Comparison of ENCODE assay signal across 27 mouse cellular contexts in genomic region chr11:114693456-114693855, GRCm38 (mm10). TPM values are rescaled to one million over a fixed set of nuclear protein-coding genes. Genes with fewer than 3 reads are reported as not detected.
"Had no signal": no experiment of that assay in that cellular context is flagged by ENCODE, and none has a peak within 500 bp of the region (broad histone marks: within the 10 kb centered on the region; RNA-seq: fewer than 3 reads in every experiment).

No protein-coding gene starts in this region.

- H3K36me3 ChIP-seq: heart, embryonic 15.5 days; hindbrain, embryonic 15.5 days had no signal

- DNase-seq: gastrocnemius, adult 2 months; gastrocnemius, postnatal 14 days; gastrocnemius, postnatal 36 days; heart, adult 11 months; heart, adult 2 months; heart, postnatal 14 days; heart, postnatal 36 days; kidney, adult 11 months; kidney, adult 2 months; kidney, adult 9 months; kidney, postnatal 14 days; kidney, postnatal 36 days; layer of hippocampus, postnatal 36 days; left cerebral cortex, postnatal 4 days had no signal

- H3K9ac ChIP-seq: heart, embryonic 13.5 days; heart, embryonic 15.5 days; hindbrain, embryonic 13.5 days; hindbrain, embryonic 15.5 days; kidney, embryonic 15.5 days; limb, embryonic 13.5 days; limb, embryonic 15.5 days; liver, embryonic 14.5 days had no signal

- H3K4me3 ChIP-seq: gastrocnemius, adult 2 months; heart, adult 2 months; heart, embryonic 13.5 days; heart, embryonic 15.5 days; hindbrain, embryonic 13.5 days; hindbrain, embryonic 15.5 days; kidney, embryonic 15.5 days; limb, embryonic 13.5 days; limb, embryonic 15.5 days had no signal

- H3K9me3 ChIP-seq: heart, embryonic 15.5 days; hindbrain, embryonic 13.5 days; hindbrain, embryonic 15.5 days; kidney, embryonic 15.5 days; limb, embryonic 13.5 days; limb, embryonic 15.5 days had no signal

- ATAC-seq: hindbrain, postnatal 0 days; intestine, embryonic 16.5 days had no signal

- H3K27ac ChIP-seq: gastrocnemius, adult 2 months; heart, adult 2 months; heart, embryonic 13.5 days; heart, embryonic 15.5 days; hindbrain, embryonic 13.5 days; hindbrain, embryonic 15.5 days; hindbrain, postnatal 0 days; kidney, embryonic 15.5 days; kidney, postnatal 0 days; limb, embryonic 13.5 days; limb, embryonic 15.5 days; liver, embryonic 14.5 days had no signal

- H3K4me1 ChIP-seq: heart, embryonic 15.5 days; hindbrain, embryonic 15.5 days; limb, embryonic 13.5 days; limb, embryonic 15.5 days had no signal

- H3K27me3 ChIP-seq: heart, embryonic 13.5 days; heart, embryonic 15.5 days; hindbrain, embryonic 13.5 days; hindbrain, embryonic 15.5 days; kidney, embryonic 15.5 days; limb, embryonic 13.5 days; limb, embryonic 15.5 days had no signal

RNA-seq across cellular contexts. Expression of gene Dnaic2, which starts 33.8 kb away (rescaled TPM):
- total RNA-seq: hematopoietic stem cell, adult 5-6 weeks had no signal
- polyA plus RNA-seq: liver, embryonic 11.5 days had no signal
